Mouse (Mus musculus) yolk sac, embryonic 10.5 days (tissue): ENCODE data around the gene Trappc3.
"Not testable (repeated sequence)": the region's sequence is repeated elsewhere in the genome, so short reads cannot be mapped to it uniquely, and the experiment has no call there.

Experiments used
- DNase-seq: peaks from one replicate; pipeline ENCODE4 v3.0.0-alpha.2; 2017; ENCODE audit warnings: low spot score

Trappc3 gene

DNA sequence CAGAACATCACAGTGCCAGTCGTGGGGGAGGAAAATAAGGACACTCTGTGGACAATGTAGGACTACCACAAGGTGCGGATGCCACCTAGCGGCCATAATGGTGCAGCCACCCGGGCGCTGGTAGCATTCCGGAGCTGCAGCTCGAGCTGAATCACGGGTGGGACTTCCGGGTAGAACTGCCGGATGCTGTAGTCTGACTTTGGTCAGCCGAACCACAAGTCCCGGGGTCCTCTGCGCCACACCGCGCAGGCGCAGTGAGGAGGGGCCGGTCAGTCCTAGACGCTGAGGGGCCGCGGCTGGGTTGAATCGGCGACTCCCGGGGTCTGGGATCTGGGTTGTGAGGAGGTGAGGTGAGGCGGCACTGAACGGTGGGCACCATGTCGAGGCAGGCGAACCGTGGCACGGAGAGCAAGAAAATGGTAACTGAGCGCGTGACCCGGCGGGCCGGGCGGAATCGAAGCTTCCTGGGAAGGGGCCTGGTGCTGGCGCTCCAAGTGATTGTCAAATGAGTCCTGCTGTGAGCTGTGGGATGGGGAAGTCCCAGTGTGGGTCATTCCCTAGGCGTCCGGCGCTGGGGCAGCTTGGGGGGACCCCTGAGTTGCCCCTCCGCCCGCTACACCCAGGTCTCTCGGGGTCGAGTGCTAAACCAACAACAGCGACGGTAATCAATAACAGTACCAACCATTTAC lies at the start of gene Trappc3:
Trappc3 (plus strand) TSS at position 207 of the 689 bp plus-strand sequence.
- peak; percentile 97 for DNase-seq

DNA sequence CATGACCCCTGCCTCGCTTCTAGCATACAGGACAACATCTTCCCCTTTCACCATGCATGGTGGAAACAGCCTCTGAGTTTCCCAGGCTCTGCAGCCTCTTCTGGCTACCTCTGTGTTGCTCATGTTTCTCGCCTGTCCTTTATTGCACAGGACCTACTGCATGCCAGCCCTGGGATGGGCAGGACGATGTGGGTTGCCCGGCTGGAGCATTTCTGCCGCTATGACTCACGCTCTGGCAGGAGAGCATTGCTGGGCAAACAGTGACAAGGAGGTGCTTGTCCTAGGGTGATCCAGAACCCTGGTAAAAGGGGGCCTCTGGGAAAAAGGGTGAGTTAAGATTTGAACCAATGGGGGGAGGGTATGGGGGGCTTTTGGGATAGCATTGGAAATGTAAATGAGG lies 44.4 kb upstream of the Trappc3 start:
- DNase-seq: no peak

DNA sequence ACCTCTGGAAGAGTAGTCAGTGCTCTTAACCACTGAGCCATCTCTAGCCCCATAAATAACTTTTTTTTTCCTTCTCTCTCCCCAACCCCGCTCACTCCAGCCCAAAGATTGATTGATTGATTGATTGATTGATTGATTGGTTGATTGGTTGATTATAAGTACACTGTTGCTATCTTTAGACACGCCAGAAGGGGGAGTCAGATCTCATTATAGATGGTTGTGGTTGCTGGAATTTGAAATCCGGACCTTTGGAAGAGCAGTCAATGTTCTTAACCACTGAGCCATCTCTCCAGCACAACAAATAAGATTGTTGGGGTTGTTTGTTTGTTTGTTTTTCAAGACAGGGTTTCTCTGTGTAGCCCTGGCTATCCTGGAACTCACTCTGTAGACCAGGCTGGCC lies 42.6 kb upstream of the Trappc3 start:
- not testable (repeated sequence) for DNase-seq

DNA sequence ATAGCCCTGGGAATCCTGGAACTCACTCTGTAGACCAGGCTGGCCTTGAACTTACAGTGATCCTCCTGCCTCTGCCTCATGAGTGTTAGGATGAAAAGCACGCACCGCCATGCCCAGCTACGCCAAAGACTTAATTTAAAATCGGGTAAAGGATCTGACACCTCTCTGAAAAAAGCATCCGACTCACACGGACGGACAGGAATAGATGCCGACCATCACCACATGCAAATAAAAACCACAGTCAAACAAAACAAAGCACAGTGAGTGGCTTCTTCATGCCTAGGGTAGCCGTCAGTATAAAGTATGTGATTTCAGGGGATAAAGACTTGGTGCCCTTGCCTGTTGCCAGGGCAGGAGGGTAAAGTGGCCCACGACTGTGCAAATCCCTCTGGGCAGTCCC lies 42.1 kb upstream of the Trappc3 start:
- DNase-seq: no peak

DNA sequence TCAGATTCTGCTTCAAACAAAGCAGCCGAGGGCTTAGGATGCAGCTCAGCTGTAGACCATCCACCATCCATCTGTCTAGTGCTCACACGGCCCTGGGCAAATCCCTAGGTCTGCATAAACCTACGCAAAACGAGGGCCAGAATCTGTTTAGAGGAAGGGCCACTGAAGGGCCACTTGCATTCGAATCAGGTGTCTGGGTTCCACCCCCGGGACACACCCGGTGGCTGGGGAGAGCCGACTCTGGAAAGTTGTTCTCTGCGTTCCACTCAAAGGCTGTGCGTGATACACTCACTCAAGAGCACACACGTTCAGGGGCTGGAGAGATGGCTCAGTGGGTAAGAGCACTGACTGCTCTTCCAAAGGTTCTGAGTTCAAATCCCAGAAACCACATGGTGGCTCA lies 39.5 kb upstream of the Trappc3 start:
- DNase-seq: no peak

DNA sequence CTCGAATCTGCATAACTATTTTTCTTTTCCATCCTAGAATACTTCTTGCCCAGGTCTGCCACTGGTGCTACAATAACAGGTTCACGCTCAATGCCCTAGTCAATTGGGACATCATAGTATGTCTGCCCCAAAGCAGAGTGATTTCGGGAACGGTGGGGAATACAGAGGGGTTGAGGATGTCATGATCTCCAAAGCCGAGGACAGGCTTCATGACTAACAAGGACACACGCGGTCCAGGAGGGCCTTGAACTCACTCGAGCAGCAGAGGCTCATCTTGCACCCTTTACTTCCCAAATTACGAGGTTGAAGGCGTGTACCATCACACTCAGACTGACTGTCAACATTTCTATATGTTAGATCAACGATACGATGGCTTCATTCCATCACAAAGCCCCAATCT lies 35.5 kb upstream of the Trappc3 start:
- DNase-seq: no peak

DNA sequence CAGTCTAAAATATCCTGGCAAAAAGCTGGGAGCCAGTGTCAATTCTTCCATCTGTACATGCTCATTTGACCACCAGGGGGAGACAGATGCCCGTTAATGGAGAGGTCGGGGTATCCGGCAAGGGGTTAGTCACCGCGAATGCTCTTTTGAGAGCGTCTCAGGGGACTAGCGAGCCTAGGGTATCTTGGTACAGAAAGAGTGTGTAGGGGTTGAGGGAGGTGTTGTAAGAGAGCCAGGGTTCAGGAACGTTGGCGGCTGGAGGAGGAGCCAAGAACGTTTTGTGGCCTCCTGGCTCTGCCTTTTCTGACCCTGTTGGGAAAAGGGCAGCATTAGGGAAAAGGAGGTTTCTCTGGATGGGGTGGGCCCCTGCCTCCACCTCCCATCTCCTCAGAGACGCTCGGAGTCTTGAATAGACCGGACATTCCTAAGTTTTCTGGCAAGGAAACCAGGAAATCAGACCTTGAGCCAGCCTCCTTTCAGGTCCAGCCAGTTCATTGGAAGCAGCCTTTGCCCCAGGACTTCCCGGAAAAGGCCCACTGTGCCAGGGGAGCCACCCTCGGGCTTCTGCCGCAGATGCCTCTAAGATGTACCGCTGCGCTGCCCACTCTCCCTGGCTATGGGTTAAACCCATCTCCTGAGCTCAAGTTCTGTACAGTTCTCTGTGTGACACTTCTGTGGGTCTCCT lies 34.9 kb upstream of the Trappc3 start:
- peak; percentile 71 for DNase-seq

DNA sequence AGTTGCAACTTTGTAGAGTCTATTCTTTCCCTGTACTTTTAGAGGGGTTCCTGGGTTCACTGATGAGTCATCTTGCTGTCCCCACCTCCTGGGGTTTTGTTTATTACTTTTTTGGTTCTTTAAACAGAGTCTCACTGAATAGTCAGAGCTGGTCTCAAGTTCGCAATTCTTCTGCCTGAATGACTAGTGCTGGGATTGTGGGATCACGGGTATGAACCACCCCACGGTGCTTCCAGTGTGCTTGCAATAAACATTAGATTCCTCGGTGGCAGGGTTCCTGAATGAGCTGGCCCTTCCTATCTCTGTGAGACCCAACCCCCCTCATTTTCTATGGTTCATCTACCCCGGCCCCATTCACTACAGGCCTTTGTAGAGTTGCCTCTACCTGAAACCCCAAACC lies 34.0 kb upstream of the Trappc3 start:
- no peak for DNase-seq

DNA sequence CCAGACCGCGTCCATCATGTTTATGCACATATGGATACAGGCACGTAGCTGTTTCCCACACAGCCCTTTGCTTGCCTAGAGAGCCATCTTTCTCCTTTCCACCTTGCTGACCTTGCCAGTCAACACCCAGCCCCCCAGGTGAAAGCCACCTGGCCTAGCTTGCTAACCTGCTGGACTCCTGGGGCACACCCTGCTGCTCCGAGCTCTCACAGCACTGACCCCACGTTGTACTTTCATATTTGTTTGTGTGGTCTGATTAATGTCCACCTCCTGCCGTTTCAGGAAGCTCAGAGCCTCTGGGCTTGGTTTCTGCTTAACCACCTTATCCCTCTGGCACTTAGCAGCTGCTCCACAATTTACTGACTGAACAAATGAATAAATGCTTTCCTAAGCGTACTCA lies 32.2 kb upstream of the Trappc3 start:
- no peak for DNase-seq

DNA sequence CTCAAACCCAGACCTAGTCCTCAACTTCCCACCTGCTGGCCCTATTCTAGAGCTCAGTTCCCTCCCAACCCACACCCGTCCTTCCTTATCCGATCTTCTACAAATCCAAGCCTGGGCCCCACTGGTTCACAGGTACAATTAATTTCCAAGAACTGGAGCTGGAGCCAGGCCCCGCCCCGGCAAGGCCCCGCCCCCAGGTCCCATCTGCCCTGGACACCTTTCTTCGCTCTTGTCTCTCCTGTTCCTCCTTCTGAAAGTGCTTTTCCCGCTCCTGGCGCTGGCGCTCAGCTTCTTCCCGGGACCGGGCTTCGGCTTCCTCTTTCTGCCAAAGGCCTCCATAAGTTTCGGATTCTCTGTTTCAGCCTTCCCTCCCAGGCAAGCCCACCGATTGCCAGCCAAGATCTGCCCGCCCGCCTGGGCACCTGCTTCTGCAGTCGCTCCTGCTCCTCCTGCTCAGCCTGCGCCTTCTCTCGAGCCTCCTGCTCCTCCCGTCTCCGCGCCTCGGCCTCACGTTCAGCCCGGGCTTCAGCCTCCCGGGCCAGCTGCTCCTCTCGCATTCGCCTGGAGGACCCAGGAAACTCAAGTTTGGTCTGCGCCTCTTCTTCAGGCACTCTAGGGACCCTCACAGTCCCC lies 28.3 kb upstream of the Trappc3 start:
- DNase-seq: no peak

DNA sequence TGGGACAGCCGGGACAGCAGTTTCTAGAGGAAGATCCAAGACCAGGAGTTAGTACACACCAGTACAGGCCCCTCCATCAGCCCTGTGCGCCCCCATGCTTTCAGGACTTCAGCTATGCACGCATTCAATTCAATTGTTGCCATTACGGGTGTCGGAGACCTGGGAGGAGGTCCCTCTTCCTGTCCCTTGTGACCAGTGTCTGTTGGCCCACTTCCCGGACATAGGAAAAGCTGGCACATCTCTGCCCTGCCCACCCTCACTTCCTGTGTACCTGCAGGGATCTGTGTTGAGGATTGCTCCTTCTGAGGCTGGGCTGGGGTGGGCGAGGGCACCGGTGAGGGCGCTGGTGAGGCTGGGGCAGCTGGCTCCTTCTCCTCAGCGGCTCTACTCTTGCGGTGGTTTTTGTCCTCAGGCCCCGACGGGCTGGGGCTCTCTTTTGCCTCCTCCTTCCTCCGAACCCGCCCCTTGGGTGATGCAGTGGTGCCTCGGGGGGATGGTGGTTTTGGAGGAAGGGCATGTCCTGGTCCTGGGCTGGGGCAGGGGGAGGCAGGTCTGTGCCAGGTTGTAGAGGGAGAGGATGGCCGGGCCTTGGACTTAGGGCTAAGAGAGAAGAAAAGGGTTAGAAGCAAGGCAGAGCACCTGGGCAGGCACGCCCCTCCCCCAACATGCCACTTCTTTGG lies 27.5 kb upstream of the Trappc3 start:
- DNase-seq: no peak

DNA sequence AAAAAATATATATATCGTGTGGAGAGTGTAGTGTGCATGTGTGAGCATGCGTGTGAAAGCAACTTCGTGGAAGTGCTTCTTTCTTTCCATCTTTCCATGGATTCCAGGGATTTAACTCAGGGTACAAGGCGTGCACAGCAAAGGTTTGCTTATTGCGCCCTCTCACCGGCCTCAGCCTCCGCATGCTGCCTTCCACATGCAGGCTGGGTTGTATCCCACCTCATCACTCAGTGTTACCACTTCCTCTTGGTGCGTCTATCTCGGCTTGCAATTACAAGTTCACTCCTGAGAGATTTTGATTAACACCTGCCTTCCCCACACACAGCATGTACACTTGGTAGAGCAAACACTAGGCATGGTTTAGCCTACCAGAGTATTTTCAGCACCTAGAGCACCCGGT lies 26.9 kb upstream of the Trappc3 start:
- DNase-seq: no peak

DNA sequence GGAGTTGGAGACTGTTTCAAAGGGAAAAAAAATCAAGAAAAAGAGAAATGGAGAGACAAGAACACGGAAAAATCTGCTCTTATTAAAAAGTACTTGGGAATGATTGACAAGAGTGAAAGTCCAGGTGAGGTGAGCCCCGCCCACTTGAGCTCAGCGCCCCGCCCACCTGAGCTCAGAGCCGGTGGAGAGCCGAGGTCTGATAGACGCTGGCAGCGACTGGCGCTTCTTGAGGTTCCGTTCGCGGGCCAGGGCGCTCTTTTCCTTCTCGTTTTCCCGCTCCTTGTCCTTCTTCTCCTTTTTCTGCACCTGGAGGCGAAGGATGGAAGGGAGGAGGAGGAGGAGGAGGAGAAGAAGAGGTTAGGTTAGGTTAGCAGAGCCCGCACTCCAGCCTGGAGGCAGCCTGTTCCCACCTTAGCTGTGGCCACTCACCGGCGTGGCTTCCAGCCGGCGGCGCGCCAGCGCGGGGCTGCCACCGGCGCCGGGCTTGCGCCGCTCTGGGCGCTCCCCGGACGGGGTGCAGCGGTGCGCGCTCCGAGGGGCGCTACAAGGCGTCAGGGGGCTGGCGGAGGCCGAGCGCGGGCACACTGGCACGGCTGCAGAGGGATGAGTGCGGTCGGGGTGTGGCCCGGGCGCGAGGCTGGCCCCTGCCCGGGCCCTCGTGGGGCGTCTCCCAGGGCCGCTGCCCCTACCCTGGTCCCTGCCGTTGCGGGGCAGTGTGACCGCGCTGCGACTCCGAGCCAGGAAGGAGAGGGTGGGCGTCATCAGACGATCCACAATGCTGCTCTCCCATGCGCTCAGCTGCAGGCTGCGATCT lies 25.5 kb upstream of the Trappc3 start:
- peak; percentile 40 for DNase-seq

DNA sequence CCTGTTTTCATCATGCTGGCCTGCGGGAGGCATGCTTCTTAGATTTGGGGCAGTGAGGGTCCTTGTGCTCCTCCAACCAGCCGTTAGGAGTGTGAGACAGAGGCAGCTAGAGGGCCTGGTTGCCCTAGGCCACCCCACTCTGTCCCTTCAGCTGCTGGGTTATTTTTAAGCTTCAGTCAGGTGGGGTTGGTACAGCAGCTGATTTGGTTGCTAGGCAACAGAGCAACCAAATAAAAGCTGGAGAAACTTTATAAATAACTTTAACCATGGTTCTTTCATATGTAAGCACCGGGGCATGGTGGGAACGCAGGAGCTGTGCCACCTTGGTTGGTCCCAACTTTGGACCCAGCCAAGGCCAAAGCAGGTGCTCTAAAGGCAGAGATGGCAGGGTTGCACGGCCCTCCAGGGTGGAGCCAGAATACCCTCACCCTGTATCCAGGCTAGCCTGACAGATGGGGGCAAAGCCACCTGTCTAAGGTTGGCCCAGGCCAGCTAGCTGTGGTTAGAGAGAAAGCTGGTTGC lies 24.3 kb upstream of the Trappc3 start:
- no peak for DNase-seq

DNA sequence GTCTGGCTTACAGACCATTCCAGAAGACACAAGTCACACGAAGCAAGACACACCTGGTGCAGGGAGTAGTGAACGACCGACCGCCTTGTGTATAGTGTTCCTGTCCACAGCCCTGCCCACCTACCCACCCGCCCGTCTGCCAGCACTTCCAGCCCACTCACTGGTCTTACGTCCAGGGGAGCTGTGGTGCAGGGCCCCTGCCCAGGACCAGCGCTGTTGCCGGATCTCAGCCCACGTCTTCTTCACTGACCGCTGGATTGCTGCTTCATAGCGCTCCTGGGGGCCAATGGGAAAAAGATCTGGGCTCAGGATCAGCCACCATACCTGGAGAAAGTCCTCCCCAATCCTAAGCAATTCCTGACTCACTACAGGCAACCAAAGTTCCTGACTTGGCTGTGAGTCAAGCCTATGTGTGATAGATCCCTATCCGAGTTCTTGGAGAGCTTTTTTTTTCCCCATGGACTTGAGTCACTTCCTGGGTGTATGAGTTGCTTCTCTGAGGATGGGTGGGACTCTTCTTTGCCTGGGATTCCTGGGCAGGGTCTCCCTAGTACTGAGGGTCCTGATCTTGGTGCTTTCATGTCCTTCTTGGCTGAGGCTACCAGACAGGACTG lies 22.2 kb upstream of the Trappc3 start:
- no peak for DNase-seq

DNA sequence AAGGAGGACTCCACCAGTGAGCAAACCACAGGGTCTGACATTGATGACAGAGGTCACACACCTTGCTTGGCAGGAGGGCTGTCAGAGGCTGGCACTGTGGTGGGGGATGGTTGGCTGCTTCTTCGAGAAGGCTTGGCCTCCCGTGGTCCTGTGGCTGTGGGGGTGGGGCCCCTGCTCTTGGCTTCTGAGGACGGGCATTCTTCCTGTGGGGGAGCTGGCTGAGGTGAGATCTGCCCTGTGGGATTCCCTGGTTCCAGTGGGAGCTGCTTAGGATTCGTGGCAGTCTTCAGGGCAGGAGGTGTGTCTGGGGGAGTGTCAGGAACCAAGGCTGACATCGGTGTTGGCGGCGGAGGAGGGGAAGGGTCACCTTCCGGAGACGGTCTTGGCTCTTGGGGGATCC lies 20.2 kb upstream of the Trappc3 start:
- no peak for DNase-seq

DNA sequence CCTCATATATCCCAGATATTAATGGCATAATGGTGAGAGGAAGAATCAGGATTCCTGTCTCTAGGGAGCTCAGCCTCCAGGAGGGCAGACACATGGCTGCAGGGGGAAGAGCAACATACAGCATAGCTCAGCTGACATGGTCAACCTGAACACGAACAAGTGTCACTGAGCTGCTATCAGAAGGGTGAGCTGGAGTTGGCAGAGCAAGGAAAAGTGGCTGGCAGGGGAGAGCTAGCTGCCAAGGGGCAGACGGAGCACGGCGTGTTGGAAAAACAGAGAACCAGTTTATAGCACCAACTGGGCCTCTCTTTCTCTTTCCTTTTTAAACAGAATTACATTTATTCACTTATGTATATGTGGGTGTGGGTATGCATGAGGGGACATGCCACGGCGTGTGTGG lies 19.6 kb upstream of the Trappc3 start:
- DNase-seq: no peak

DNA sequence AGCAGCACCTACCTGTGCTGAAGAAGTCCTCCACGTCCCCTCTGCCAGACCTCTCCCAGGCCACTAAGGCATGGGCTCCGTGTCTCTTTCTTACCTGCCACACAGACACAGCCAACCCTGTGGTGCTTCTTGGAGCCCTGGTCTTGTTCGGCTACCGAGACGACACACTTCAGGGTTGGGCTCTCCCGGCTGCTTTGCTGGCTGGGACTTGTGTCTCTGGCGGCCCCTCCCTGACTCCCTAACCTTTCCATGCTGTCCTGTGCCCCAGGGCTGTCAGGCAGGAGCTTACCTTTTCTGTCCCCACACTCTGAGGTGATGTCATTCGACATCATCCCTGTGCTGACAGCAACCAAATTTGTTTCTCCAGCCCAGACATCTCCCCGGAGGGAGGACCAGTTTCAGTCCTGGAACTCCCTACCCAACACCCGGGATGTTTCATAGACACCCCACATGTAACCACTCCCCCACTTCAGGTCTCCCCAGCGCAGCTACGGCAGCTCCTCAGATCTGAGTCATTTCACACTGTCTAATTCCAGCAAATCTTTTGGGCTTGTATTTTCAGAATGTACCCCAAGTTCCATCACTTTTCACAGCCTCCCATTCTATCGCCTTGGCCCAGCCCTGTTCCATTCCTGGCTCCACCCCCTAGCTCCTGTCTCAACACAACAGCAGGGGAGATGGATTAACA lies 15.8 kb upstream of the Trappc3 start:
- DNase-seq: no peak

DNA sequence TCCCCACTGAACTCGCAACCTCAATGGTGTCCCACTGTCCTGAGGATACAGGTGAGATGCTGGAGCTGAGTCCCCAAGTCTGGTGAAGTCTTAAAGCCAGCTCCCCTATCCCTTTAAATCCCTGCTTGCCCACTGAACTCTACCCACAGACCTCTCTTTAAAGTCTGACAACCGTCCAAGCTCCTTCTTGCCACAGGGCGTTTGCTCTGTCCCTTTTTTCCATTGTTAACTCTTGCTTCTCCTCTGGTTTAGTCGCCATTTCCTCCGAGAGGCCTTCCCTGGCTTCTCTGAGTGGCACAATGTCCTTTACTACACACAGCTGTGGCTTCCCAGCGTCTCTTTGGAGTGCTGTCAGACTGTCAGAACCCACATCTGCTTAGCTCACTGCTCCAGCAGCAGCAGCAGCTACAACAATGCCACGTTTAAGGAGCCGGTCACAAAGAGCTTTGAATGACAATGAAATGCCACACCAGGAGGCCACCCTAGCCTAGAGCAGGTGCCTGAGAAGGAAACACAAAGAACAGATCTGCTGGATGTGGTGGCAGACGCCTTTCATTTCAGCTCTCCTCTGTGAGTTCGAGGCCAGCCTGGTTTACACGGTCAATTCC lies 13.8 kb upstream of the Trappc3 start:
- no peak for DNase-seq

DNA sequence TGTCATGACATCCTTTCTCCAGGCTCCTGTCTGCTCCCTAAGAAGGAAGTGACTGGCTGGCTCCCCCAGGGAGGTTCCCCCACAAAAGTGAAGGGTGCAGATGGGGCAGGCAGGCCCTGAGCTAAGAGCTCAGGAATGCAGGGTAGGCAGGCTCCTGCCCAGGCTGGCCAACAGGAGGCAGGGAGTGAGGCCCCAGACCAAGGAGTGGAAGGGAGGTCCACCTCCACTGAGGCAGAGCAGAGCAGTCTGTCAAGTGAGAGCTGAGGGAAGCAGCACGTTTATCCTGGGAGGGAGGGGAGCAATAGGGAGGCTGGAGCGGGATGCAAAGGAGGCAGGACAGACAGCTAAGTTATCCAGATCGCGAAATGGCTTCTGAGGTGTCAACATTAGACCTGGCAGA lies 11.5 kb upstream of the Trappc3 start:
- no peak for DNase-seq
